Mouse (Mus musculus): Measurements from ENCODE around the gene Kcns1.

The Kcns1 gene

GRCm38 (mm10) chr2:164170902-164171301 is at the start of gene Kcns1:
Gene Kcns1, minus strand, starts transcription at chr2:164171113.
- peak; percentile 18 for DNase-seq

DNA sequence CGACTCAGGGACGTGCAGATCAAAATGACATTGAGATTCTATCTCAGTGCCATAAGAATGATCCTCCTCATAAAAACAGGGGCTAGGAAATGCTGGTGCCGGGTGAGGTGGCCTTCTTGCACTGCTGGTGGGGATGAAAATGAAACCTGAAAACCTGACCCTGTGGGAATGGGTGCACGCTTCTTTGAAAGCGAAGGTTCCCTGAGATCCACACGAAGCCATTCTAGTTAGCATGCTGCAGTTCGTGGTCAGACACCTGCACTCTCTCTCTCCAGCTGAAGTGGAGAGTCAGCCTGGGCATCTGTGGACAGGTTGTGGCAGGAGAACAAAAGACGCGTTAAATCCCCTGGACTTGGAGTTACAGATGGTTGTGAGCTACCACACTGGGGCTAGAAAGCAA is 48.4 kb upstream of the Kcns1 start:
- DNase-seq, result no peak

DNA sequence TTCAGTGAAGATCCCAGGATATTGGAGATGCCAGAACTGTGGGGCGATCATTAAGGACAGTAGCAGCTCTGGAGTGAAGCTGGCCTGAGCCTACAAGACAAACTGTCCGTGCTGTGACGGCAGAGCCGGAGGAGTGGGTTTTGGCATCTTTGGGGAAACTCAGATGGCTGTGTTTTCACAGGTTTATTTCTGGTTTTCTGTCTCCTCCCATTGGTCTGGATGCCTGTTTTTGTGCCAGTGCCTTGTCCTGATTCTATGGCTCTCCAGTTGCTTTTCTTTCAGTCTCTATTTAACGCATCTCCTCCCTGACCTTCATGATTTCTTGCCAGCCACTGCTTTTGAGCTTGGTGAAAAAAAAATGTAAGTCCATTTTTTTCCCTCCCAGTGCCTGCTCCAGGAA is 41.8 kb upstream of the Kcns1 start:
- no peak for DNase-seq

DNA sequence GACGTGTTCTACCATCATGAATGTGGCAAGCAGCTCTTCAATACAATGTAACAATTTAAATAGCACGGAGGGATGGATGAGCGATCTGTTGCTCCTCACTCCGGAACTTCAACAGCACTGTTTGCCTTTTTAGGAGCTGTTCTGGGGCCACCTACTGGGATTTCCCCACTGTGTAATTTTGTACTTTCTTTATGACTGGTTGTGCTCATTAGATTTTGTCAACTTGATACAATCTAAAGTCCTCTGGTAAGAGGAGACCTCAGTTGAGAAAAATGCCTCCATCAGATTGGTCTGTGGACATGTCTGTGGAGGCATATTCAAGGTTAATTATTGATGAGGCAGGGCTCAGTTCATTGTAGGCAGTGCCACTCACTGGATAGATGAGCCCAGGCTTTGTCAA is 40.0 kb upstream of the Kcns1 start:
- DNase-seq, result no peak

DNA sequence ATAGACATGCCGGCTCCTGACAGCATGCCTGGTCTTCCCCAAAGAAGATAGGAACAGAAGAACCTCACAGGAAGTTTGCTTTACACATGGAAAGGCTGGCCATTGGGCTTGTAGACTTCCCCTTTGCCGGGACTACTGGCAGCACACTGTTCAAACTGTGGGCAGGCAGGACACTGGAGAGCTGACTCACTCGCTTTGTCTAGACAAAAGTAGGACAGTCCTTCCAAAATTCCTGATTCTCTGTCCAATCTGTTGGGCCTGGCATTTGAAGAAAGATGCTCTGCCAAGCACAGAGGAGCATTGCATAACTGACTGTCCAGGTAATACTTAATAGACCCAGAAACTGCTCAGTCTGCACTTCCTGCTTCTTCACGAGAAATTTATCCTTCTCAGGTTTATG is 35.8 kb upstream of the Kcns1 start:
- DNase-seq, result no peak

GRCm38 (mm10) chr2:164206011-164206410 is 35.1 kb upstream of the Kcns1 start:
- DNase-seq, result peak; percentile 55

GRCm38 (mm10) chr2:164199626-164200327 is 28.9 kb upstream of the Kcns1 start, which contains the start of gene Wfdc15a:
Gene Wfdc15a, minus strand, starts transcription at chr2:164200130.
- no peak for DNase-seq

DNA sequence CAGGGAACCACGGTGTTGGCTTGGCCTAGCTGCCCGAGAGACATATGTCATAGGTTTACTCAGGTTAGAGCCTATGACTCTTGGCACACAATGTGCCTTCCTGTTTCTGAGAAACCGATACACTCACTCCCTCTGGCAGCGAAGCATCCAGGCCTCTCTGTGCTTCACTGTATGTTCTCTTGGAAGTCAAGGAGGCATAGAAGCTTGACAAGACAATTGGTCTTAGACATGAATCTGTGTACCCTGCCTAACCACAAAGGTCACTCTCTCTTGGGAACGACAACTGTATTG is 25.7 kb upstream of the Kcns1 start:
- DNase-seq, result no peak

DNA sequence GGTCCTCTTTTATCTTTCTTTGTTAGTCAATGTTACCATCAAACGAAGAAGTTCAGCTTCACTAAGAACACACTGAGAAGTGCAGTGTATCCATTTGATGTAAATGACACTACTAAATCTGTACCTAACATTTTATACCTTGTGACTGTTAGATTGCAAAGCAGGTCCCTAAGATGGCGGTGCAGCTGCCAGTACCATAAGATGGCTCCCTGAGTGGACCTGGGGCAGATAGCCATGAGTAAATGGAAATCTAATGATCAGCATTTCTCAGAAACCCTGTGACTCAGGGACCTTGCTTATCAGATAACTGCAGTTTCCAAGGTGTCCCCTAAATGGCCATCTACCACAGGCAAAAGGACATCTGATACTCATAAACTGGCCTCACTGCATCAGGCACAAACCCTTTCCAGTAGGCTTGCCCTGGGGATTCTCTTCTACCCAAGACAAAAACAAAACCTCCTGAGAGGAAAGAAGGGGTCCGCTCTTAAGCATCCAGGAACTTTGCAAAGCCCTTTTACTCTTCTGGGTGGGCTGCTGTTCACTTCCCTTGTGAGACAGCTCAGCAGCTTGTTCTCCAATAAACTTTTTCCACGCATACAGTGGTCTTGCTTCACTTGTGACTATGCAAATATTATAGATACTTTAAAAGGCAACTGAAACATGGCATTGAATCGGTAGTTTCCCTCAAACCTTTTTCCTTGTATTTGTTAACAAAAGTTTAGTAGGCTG is 25.2 kb upstream of the Kcns1 start:
- DNase-seq, result no peak

- DNase-seq, result no peak
Measured at GRCm38 (mm10) chr2:164194959-164195630, 24.2 kb upstream of the Kcns1 start.

DNA sequence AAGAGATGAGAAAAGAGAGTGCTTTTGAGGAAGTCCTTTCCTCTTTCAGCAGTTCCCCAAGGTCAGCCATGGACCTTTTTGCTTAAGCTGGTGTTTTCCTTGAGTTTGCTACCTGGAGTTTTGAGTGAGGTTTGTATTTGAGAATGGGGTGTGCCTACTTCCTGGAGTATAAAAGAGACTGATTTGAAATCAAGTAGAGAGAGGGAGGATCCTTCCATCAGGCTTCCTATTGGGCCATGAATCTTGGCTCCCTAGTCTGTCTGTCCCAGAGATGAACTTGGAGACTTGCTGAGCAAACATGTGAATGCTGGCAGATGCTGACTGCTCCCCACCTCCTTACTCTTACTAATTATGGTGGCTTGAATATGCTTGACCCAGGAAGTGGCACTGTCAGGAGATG is 21.4 kb upstream of the Kcns1 start:
- no peak for DNase-seq

GRCm38 (mm10) chr2:164190576-164190975 is 19.7 kb upstream of the Kcns1 start, which contains the start of gene Wfdc12:
Gene Wfdc12, minus strand, starts transcription at chr2:164190608.
- no peak for DNase-seq

DNA sequence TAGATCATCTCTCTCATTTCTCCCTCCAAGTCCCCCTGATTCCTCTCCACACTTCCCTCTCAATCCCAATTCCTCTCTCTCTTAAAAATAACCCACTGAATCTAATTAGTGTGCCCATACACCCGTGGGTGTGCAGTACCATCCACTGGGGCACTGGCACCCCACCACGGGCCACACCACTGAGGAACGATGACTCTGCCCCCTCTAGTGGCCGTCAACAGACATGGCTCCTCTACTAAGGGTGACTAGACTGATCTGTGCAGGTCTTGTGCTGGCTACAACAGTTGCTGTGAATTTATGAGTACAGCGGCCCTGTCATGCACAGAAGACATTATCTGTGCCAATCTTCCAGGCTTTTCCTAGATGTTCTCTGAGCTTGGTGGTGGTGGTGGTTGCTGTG is 17.8 kb upstream of the Kcns1 start:
- no peak for DNase-seq

- no peak for DNase-seq
Measured at GRCm38 (mm10) chr2:164184145-164184719, 13.3 kb upstream of the Kcns1 start.

DNA sequence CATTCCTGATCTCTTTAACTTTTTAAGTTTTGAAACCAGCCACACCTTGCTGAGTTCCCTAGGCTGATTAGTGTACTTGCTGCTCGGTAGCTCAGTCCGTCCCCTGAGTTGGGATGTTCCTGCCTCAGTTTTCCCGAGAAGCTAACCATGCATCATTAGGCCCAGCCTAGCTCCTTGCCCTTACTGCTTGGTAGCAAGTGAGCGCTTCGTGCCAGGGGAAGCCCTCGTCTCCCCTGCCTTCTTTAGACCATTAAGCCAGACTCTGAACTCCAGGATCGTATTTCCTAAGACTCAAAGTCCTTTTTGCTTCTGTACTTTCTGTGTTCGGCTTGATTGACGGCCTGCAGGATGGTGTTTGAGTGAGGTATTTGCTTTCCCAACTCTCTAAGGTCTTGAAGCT is 12.4 kb upstream of the Kcns1 start:
- peak; percentile 25 for DNase-seq

DNA sequence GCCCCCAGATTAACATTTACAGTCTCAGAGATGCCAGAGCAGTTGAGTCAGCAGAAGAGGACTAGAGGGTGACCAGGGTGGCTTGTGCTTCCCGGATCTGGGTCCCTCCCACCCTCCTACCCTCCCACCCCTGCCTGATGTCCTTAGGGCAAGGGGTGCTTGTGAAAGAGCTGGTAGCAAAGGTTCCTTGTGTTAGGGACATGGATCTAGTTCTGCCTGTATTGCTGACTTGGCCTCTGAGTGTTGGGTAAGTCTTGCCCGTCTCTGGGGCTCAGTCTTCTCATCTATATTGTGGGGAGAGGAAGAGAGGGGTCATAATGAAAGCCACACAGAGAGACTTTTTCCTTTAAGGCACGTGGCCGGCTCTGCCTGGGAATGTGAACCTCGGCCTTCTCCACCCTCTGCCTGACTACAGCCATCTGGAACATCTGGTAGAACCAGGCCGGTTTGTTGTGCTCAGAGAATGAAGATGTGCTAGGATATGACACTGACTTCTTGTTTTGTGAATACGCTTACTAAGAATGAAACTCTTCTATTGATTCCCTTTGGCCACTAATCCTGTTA is 11.9 kb upstream of the Kcns1 start, which contains the start of gene Wfdc5:
Gene Wfdc5 (minus strand): TSS at position 51 of the 564 bp plus-strand sequence.
- DNase-seq, result no peak

GRCm38 (mm10) chr2:164180770-164181169 is 9.9 kb upstream of the Kcns1 start:
- DNase-seq, result no peak

- DNase-seq, result no peak
Measured at GRCm38 (mm10) chr2:164180124-164180523, 9.2 kb upstream of the Kcns1 start.

DNA sequence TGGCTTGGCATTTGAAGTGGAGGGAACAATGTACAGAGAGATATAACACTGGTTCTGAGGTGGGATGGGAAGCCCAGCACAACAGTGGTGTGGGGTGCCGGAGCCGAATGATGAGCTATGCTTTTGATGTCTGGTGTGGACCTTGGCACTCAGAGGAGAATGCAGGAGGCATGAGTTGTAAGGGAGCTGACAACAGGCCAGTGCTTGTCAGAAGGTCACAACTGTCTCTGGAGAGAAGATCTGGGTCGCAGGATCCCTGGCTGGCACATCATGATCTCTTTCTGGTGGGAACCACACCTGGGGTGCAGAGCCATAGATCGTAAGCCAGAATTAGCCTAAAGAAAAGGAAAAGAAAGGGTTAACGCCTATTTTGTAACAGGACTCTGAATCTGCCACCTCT is 6.9 kb upstream of the Kcns1 start:
- DNase-seq, result no peak

DNA sequence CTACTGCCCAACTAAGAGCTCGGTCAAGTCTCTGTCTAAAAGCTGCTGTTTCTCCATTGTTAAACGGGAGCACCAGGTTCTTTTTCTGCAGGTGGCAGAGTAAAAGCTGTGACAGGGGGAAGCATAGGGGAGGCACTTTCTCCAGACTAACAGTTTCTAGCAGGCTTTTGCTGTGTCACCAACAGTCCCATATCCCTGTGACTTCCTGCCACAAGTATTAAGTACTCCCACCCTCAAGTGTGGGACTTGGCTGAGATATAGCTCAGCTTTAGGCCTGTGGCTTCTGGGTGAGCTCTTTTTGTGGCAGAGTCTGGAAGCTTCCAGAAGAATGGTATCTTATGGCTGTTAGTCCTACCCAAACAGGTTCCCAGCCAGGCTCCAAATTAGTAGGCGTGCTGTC is 4.9 kb upstream of the Kcns1 start:
- no peak for DNase-seq

DNA sequence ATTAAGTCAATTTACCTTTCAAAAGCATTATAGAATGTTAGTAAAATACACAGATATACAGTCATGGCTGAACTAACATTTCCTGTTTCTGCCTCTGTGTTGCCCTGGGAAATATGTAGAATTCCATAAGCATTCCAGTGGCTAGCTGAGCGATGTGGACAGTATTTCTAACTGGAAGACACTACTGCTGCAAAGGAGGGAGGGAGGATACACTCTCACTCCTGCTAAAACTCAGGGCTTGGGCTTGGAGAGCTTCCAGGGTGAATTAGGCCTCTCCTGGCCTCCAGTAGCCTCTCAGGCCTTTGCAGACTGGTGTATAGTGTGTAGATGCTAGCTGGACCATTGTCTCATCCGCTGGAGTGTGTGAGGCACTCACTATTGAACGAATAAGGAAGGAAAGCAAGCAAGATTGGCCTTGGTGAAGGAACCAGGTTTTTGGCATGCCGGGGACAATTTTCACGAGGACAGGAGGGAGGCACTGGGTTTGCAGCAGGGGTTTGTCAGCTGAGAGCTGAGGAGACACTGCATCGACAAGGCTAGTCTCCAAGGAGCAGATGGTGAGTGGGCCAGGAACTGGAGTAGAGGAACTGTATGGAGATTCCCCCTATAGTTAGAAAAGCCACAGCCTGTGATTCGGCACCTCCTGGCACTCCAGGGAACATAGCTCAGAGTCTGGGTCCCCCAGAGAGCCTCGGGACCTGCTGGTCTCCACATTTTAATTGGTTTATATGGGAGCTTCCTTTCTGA is 3.9 kb upstream of the Kcns1 start:
- no peak for DNase-seq

- no peak for DNase-seq
Measured at GRCm38 (mm10) chr2:164173394-164173793, 2.5 kb upstream of the Kcns1 start.

DNA sequence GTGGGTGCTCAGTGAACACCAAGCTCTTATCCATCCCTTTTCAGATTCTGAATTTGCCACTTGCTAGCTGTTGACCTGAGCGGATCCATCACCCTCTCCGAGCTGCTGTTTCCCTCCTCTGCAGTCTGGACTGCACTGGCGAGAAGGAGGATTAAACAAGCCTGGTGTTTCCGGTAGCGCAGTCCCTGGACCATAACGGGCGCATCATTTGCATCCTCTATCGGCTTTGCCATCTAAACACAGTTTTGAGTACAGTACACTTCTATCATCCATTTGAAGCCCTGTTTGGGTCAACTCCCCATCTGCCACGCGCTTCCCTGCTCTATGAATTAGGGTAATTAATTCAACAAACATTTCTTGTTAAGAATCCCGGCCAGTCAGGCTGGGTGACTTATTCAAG is 587 bp downstream of the Kcns1 start:
- no peak for DNase-seq

Data from kidney, postnatal 14 days (tissue).